Mouse (Mus musculus) c-Kit-positive CD71-positive TER-119-positive erythroid progenitor cells, embryonic 14.5 days (primary cell): ENCODE measurements around the gene Nrgn.
A peak's percentile ranks its signal among the peaks of the same experiment; 100 is the strongest.

Experiments
- DNase-seq: peaks from one replicate; pipeline ENCODE4 v3.0.0-alpha.2; 2013; ENCODE audit warnings: low spot score

Gene Nrgn

DNA sequence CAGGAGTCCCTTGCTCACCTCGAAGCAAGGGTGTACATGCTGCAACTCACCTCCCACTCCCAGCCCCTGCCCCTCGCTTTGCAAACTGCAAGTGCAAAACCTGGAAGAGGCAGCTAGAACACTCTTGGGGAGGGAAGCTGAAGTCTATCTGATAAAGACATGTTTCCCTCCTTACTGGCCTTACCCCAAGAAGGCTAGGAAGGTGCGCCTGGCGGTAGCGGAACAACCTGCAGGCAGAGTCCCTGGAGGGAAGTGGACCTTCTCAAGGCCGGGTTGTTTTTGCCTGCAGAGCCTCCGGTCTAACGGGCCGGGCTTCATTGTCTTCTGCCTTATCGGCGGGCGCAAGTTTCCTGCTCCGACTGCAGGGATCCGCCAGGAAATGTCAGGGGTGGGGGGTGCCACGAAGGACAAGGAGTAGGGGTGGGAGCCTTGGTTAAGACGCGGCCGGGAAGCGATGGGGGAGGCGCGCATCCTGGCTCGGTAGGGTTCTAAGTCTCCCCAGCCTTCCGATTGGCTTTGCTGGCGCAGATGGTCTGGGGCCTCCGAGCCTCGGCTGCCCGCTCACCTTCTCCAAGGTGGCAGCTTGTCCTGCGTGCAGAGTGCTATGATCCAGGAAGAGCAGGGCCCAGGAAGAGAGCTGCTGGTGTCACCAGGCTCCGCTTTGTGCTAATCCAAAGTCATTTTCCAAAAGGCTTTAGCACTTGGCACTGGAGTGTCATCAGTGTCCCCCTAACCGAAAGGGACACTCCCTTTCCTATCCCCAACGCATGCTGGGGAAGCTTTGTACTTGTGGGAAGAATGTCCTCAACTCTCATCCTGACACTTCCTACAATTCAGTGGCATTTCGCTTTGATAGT, 22.4 kb downstream of the Nrgn start:
- DNase-seq, result no peak

DNA sequence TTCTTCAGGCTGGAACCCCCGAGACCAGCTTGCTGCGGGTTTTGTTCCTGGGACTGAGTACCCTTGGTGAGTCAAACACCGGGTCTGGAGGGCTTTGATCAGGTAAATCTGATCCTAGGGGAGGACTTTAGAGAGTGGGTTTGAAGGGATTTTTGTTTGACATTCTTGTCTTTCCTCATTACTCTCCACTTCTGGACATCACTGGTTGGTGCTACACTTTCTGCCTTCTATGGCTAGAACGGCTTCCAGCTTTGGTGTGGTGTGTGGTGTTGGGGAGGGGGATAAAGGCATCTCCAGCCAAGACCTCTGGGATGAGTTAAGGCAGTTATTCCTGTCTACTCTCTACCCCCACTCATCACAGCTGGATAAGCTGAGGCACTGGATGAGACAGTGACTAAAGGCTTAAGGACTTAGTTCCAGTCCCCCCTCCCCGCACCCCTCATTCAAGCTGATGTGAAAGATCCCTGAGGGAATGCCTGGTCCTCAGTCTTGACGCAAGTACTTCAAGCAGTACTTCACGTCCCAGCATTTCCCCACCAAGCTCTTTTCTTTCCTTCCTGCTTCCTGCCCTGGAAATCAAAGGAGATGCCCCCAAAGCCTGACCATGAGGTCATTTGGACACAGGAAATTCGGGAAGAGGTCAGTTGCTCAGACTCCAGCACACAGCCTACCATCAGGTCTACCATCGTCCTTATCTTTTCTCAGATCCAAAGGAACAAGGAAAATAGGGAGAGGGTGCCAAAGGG, 24.3 kb downstream of the Nrgn start:
- no peak for DNase-seq

DNA sequence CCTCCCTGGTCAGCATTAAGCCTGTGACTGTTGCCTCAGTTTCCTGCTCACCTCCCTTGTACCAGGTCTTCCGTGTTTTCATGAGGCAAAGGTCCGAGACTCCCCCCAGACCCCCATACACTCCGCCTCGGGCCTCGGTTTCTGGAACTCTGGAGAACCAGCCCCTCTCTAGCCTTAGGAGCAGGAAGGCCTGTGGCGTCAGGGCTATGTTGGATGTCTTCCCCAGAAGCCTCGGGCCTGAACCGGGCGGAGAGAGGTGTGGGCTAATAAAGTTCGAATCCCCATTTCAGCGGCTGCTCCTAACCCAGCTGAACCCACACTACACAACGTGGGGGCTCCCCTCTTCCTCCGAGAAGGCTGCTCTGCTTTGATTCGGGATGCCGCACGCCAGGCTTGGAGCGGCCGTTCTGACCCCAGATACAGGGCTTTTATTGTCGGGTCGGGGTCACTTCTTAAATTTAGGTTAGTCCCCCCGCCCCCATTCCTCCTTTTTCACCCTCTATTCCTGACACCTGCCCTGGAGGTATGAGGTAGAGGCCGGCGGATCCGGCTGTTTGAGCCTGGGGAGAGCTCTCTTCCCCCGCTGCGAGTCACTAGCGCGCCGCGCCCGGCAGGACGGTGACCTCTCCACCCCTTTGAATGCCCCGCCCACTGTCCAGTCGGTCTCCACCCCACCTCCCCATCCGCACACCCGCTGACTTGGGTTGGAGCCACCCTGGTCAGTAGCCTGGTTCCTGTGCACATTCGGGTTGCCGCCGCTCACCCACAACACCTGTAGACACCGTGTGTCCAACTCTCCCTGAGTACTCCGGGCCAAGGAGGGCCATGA, 25.1 kb downstream of the Nrgn start, which contains the start of gene Esam:
Gene Esam (plus strand): TSS at position 683 of the 829 bp plus-strand sequence.
- DNase-seq, result no peak

DNA sequence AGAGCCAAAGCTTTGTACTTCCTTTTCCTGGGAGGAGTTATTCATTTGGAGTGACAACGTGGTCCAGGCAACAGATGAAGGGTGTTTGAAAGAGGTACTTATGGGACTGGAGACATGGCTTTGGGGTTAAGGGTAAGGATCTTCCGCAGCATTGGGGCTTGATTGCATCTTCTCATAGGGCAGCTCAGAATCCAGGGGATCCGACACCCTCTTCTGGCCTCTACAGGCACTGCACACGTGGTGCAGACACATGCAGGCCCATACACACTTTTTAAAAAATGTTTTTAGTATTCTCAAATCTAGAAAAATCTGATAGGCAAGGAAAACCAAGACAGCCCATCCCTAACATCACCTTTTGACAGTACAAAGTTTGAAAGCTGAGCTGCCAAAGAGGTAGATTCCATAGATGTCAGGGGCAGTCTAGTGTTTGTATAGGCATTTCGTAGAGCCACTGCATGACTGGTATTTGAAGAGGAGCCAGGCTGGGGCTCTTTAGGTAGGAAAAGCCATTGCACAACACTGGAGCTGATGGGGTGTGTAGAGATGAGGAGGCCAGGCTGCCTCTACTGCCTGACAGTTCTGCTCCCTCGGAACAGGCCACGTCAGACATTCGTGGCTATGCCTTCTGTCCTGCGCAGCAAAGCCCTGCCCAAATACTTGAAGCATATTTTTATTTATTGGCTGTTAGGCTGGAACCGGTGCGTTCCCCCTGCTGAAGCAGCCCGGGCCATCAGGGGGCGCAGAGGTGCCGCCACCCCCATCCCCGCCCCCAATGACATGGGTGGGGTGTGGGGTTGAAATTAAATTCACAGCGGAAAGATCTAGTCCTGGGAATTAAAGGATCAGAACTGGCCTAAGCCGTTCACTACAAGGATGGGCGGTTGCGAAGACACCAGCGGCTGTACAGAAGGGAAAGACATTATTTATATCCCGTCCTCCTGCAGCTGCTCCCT, 26.0 kb downstream of the Nrgn start:
- no peak for DNase-seq

DNA sequence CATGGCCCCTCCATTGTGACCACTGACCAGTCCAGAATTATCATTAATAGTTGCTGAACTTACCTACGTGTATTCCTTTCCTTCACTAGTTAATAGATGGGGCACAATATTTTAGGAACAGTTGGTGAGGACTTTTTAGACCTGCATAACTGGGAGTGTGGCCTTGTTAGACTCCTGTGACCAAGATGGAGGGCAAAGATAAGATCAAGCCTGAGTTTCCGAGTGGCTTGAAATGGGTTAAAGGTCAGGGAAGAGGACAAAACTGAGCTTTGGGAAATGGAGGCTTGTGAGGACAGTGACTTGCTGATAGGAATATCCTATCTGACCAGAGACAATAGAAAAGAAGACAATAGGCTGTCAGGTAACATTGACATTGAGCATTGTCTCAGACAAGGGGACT, 27.2 kb downstream of the Nrgn start:
- no peak for DNase-seq

DNA sequence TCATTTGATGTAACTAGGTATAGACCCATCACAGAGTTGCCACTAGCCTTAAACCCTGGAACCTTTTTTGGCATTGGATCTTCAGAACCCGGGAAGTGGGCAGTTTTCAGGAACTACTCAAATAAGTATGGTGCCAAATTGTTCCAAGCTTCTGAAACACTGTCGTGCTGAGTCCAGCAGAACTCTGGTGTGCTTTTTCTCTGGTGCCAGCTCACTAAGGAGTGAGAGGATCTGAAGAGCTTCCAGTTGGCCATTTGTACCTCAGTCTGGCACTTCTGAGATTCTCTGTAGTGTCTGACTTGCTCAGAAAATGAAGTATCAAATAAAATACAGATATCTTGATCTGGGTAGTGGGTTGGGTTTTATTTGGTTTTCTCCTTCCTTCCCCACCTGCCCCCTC, 32.7 kb downstream of the Nrgn start:
- DNase-seq, result no peak

DNA sequence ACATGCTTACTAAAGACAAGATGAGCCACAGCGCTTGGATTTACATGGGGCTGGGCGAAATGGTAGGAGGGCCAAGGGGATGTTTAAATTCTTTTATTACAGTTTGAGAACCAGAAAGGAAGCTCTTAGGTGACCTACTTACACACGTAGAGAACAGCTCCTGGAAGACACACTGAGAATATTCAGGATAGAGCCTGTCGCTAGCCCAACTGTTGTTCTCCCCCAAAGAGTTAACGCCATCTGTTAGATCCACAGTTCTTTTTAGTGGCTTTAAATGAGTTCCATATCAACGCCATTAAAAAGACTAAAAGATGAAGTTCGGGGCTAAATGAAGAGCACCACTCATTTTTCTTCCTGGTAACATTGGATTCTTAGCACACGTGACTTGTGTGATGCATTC, 33.7 kb downstream of the Nrgn start:
- DNase-seq, result no peak

DNA sequence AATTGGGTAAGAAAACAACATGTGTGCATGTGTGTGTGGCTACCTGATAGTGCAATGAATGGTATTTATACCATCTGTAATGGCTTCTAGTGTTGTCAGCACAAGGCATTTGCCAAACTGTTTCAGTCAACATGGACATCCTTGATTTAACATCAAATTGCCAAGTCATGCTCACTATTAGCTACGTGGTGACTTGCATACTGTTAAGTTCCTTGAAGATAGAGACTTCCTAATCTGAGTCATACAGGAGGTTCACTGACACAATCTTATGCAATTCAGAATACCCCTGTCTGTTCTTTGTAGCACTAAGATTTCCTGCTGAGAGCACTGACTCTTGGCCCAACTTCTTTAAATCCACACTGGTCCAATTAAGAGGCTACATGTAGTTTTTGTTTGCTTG, 35.2 kb downstream of the Nrgn start:
- peak; percentile 49 for DNase-seq

DNA sequence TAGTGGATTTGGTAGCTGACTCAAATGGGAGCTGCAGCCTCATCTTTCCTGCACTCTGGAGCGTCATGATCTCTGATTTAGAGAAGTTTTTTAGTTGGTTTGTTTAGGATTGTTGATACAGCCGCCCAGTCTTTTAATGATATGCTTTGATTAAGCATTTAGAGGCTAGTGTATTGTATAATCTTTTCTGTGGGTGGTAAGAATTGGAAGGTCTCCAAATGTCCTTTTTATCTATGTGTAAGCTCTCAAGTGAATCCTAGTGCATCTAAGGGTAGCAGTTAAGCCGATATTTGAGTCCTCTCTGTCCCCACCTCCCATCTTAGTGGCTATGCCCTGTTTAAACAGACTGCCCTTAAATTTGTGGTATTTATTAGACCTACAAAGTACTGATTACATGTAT, 38.2 kb downstream of the Nrgn start:
- no peak for DNase-seq

DNA sequence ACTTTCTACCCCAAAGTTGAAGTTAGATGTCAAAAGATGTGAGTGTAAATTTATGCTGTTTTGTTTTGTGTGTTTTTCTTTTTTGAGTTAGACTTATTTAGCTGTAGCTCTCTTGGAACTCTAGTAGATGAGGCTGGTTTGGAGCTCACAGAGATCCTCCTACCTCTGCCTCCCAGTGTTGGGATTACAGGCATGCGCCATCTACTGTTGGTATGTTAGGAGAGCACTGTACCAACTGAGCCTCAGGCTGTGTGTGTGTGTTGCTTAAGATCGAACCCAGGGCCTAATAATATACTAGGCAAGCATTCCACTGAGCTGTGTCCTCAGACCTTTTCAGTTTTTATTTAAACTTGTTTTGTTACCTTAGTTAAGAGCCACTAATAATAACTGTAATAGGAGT, 40.6 kb downstream of the Nrgn start:
- no peak for DNase-seq

DNA sequence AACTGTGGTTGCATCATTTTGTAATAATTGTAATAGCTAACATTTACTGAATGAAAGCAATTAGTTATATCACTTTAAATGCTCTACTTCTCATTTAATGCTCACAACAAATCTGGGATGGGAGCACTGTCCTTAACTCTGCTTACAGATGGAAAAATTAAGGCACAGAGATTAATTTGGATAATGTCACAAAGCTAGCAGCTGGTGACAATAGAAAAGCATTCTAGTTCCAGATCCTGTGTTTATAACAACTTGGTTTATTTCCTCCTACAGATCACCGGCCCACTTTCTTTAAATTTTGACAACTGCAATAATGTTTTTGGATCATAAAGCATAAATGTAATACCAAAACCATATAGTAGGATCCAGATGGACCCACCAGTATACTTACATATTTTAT, 46.7 kb downstream of the Nrgn start:
- no peak for DNase-seq

DNA sequence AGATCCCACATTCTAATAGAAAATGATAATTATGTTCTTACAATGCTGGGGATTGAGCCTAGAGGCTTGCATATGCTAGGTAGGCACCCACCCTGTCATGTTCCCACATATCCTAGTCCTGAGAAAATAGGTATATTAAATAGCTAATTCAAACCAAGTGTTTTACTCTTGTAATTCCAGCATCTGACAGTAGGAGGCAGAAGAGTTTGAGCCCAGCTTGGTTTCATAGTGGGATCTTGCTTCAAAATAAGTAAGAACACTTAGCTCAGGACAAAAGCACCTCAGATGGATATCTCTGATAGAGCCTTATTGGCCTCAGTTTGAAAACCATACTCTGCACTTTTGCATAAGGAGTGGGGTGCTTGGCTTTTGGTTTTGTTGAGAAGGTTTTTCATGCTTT, 48.4 kb downstream of the Nrgn start:
- DNase-seq, result no peak

DNA sequence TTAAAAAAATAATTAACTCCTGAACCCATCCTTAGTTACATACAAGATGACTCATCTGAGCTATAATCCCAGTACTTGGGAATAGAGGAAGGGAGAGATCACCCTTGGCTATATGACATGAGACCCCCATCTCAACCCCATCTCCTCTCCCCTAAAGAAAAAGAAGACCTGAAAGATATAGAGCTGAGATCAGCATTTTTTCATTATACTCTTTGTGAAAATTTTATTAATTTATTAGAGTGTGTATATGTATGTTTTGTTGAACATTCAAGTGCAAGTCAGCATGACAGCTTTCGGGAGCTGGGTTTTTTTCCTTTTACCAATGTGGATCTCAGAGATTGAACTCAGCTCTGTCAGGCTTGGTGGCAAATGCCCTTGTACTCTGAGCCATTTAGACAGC, 51.5 kb downstream of the Nrgn start:
- no peak for DNase-seq

DNA sequence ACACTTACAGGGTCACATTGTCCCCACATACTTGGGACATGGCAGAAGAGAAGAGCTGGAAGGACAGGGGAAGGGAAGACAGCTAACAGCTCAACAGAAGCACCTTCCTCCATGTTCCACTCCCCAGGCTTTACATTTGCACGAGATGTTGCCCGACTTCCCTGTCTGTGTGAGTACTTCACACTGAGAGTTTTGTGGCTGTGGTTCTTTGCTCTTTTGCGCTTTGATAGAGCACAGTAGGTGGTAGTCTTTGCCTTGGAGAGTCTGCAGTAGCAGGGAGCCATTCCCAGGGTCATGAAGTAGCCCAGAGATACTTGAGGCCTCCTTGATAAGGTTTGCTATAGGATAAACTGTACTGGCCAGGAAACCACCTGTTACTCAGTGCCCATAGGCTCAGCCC, 52.5 kb downstream of the Nrgn start:
- no peak for DNase-seq

DNA sequence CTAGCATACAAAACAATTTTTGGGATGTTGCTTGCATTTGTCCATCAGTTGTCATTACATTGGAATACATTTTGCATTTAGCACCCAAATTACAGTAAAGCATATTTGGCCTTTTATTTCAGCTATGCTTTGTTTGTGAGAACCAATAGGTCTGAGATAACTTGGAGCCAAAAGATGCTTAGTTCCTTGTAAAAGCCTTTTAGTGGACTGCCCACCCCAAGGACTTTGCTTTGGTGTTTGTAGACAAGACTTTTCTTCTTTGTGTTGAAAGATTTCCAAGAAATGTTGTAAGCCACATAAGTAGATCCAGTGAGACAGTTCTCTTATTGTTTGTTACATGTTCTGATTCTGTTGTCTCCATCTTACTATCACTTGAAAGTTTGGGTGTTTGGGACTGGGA, 56.4 kb downstream of the Nrgn start:
- no peak for DNase-seq

DNA sequence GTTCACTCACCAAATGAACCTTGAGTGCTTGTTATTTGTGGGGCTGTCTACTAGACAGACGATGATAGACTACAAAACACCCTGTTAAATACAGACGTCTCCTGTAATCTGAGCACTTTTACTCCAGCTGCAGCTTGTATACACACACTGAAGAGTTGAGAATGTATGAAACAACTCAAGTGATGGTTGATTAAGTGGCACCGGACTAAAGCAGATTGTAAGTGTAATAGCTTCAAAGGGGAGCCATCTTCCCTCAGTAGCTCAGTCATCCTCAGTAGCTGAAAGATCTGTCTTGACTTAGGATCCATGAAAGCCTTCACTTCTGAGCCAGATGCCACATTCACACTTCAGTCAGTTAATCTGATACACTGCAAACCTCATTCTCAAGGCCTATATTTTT, 56.9 kb downstream of the Nrgn start:
- DNase-seq, result no peak
